Mouse (Mus musculus) inflammation-experienced regulatory T-cells, adult 6 months (primary cell): ENCODE results near the gene Gga2. TPM values are rescaled to one million over a fixed set of nuclear protein-coding genes. Genes with fewer than 3 reads are reported as not detected.
A peak's percentile ranks its signal among the peaks of the same experiment; 100 is the strongest.

Experiments
- ATAC-seq: one replicate; pipeline ENCODE4 v1.8.0; 2017
- polyA plus RNA-seq, 3 experiments: library from polyadenylated mRNA; unstranded; fragments of 100-300 nt; shearing (Covaris generic); gene quantifications; one replicate each; pipeline ENCODE4 v1.2.1; 2017

Gga2 gene
- 1 to 10 TPM in 2 of 3 experiments, under 1 TPM in 1; 0.92 to 1.6 (median 1.1) TPM for polyA plus RNA-seq

- peak; percentile 87 for ATAC-seq
Measured at GRCm38 (mm10) chr7:122020667-122021354, at the start of gene Gga2. Gga2 (minus strand) TSS chr7:122021222.

DNA sequence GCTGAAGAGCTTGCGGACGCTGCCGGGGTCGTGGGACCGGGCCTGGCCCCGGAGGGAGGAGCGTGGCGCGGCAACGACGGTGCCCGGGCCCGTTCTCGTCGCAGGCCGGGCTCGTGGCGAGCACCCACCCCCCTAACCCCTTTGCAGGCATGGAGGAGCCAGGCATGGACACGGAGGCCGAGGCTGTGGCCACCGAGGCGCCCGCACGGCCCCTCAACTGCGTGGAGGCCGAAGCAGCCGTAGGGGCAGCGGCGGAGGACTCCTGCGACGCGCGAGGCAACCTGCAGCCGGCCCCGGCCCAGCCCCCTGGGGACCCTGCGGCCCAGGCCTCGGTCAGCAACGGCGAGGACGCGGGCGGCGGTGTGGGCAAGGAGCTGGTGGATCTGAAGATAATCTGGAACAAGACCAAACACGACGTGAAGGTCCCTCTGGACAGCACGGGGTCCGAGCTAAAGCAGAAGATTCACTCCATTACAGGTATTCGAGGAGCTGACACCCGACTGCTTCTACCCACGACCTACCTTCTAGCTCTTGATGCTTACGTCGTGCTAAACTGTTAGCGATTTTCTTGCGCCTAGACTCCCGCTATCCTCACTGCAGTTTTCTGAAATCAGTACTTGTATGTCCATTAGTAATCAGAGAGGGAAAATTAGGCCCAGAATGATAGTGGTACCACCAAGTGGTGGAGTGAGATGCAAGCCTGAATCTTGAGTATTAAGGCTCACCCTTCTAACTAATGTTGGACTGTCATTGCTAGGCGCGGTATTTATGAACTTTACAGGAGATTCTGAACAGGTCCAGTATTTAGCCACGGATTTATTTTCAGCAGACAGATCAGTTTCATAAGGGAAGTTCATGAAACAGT, 46.7 kb upstream of the Gga2 start:
- ATAC-seq: no peak

DNA sequence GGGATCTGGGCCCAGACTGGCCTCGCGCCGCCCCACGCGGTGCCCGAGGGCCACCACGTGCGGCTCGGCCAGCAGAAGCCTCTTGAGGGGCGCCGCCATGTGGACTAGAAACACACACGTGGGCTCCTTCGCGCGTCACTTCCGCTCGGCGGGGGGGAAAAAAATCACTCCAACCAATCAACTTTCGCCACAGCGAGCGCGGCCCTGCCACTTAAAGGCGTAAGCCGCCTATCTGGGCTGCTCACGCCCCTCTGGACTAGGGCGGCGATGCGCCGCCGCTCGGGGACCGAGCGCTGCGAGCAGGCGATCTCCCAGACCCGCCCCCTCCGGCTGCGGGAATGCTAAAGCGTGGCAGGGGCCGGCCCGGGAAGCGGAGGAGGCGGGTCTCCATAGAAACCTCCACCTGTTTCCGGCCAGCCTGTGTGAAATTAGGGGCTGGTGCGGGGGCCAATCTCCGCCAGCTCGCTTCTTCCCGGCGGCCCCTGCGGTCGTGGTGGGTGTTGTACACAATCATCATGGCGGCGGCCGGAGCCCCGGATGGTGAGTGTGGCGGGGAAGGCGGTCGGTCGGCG, 46.0 kb upstream of the Gga2 start, which contains the start of the genes Ubfd1 and Ears2:
Gene Ubfd1, plus strand, starts transcription at position 231 of the 572 bp plus-strand sequence.
Gene Ears2, minus strand, starts transcription at position 319 of the 572 bp plus-strand sequence.
- peak; percentile 88 for ATAC-seq

GRCm38 (mm10) chr7:122066102-122066944, 45.3 kb upstream of the Gga2 start:
- peak; percentile 49 for ATAC-seq

DNA sequence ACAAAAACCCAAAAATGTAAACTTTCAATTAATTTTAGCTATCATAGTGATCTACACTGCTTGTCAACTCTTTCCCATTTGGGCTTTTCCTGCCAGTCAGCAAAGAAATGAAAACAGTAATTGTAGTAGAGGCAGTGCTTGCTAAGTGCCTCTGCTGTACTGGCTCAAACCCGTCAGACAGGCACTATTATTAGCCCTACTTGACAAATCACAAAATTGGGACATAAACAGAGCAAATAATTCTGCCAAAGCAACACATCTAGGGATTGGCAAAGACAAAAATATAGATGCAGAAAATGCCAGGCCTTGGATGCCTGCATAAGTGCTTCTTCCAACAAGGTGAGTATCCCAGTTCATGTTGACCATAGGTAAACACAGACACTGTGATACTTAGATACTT, 44.6 kb upstream of the Gga2 start:
- no peak for ATAC-seq

GRCm38 (mm10) chr7:122056633-122057032, 35.6 kb upstream of the Gga2 start:
- no peak for ATAC-seq

DNA sequence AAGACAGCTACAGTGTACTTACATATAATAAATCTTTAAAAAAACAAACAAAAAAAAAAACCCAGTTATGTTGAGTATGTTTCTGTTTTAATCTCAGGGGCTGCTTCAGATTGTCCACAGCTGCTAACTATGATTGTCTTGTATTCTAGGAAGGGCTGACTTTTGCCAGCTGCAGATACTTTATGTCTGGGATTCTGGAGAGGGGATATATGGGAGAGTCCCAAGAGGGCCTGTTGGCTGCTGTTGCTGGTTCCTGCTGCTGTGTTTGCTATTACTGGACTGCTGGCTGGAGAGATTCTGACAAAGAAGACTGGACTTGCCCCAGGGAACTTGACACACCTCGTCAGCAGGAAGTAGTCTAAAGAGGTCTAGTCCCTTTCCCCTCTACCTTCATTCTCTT, 29.8 kb upstream of the Gga2 start:
- ATAC-seq: no peak

DNA sequence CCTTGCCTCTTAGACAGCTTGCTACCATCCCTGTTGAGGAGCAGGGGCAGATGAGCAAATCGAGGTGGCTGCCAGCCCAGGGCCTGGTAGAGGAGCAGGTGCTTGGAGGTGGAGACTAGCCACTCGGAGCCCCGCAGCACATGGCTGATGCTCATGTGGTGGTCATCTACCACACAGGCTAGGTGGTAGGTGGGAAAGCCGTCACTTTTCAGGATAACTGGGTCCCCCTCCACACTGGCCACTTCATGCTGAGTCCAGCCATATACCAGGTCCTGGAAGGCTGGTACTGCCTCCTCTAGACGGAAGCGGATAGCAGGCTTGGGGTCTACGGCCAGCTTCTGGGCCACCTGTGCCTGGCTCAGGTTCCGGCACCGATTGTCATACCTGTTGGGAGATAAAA, 27.2 kb upstream of the Gga2 start:
- ATAC-seq: no peak

DNA sequence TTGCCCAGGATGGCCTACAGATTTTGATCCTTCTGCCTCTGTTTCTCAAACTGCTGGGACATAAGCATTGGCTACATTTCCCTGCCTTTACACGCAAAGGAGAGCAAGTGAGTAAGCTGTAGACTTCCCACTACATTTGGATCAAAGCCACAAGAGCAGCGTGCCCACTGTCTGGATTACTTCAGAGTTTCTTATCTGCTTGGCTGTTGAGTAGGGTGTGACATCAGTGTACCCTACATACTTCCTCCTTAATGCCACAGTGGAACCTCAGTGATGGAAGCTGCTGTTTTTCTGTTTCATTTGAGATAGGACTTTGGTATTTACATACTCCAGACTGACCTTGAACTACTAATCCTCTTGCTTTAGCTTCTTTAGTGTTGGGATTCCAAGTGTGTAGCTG, 25.8 kb upstream of the Gga2 start:
- no peak for ATAC-seq

DNA sequence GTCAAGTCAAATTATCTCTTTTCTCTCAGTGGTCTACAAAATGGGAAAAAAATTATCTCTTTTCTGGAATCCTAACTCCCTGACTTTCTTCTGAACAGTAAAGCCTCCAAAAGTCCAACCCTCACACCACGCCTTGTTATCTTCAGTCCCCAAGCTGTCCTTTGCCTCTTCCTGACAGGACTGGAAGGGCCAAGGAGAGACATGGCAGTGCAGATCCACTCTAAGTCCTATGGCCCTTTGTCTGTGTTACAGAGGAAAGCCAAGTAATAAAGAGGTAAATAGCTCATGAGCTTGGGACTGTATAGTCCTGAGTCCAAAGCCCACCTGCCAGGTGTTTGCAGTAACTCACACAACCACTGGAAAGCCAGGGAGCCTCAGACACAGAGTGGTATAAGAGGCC, 24.7 kb upstream of the Gga2 start:
- ATAC-seq: no peak

GRCm38 (mm10) chr7:122045181-122045634, 24.2 kb upstream of the Gga2 start:
- ATAC-seq: no peak

GRCm38 (mm10) chr7:122044106-122044505, 23.1 kb upstream of the Gga2 start:
- ATAC-seq: no peak

DNA sequence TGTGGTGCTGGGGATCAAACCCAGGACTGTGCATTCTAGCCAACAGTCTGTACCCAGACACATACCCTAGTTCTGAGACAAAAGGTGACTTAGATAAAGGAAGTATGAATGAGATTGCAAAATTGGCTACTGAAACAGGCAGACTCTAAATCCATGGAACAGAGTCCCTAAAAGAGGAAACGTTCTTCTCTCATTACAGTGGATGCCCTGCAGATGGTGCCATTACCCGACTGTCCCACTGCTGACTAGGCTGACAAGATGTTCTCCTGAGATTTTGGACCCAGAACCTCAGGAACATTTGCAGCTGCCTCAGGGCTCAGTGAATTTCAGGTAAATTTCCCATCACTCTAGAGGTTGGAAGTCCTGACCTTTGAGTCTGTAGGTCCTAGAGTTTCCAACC, 13.3 kb upstream of the Gga2 start:
- no peak for ATAC-seq

- ATAC-seq: no peak
Measured at GRCm38 (mm10) chr7:122033371-122033770, 12.3 kb upstream of the Gga2 start.

GRCm38 (mm10) chr7:122022131-122022530, 1.1 kb upstream of the Gga2 start:
- no peak for ATAC-seq

DNA sequence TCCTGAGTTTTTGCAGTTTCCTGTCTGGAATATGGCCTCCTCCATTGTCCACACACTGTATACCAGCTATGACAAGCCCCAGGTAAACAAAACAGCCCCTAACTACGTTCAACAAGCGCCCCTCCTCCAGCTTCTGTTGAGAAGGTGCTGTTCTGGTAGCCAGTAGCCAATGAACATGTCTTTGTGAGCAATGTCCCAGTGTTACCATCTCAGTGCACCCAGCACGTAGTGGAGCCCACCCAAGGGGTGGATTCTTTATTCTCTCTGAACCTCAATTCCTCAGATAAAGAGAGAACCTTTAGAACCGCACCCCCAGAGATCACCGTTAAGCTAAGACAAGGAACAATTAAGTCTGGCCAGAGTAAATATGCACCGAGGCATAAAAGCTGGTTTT, 752 bp downstream of the Gga2 start:
- ATAC-seq: no peak

DNA sequence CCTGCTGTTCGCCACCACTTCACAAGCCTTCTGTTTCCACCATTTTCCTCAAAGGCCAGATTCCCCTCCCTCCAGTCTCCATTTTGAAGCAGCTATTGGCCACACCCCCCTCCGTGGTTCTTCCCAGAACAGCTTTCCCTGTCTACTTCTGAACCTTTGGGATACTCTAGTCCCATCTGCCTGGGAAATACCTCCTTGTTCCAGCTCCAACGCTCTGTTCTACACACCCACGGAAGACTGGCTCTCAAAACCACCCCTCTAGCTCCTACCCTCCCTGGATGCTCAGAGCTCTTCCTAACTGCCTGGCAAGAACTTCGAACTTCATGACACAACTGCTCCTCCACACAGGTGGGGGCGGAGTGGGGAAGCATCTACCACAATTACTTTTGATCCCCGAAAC, 2.0 kb downstream of the Gga2 start:
- no peak for ATAC-seq

DNA sequence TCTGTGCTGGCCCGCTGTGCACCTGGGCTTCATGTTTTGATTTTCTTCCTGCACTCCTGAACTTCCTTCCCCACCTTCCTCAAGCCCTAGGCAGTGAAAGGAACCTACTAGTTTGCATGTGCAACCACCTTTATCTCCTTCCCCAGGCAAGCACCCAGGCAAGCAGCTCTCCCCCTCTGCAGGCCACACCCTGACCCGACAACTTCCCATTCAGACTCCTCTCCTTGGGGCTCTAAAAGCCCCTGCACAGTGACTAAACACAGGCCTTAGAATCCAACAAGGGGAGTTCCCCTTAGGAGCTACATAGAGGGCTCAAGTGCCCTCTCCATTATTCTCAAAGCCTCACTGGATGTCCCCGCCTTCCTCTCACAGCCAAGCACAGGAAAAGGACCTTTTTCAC, 2.8 kb downstream of the Gga2 start:
- ATAC-seq: no peak

DNA sequence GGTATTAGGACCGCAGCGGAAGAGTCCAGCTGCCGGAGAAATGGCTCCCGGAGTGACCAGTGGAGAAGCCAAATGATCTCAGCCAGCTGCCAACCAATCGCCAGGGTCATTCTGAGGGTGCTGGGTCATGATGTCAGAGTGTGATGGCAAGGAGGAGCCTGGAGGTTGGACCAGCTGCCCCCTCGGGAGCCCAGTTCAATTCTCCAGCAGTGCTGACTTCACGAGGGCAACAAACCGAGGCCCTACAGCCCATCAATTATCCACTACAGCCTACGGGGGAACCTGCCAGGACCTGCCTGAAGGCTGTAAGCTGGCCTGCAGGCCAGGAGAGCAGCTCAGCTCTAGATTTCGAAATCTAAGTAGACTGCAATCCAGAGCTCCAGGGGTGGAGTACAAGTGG, 5.3 kb downstream of the Gga2 start:
- no peak for ATAC-seq

DNA sequence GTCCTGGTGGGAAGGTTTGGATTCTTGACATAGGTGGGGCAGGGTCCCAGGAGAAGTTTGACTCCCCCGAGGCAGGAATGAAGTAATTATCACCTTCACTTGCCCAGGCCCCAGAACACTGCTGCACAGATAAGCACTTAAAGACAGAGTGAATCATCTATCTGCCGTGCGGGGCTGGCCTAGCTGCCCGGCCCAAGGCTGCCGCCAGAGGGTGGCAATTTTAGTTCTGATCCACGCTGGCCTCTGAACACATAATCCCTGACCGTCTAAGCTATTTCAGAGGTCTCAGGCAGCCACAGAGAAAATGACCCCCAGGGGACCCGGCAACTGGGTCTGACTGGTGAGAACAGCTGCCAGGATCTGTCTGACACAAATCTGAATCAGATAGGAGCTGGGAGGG, 5.9 kb downstream of the Gga2 start:
- no peak for ATAC-seq

DNA sequence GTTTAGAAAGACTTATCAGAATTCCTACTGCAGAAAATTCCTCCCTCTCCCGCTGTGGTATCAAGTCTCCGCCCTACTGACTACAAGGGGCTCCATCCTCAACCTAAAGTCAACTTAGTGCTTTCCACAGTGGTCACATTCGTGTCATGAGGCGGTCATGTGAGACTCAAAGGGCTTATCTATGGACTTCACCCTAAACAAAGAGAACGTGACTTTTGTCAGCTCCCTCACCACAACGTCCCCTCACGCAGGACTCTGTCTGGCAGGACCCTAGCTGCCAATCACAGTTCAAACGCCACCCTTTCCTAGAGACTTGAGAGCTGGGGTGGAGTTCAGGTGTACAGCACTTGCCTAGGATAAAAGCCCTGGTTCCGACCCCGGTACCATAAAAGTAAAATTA, 8.1 kb downstream of the Gga2 start:
- ATAC-seq: no peak

DNA sequence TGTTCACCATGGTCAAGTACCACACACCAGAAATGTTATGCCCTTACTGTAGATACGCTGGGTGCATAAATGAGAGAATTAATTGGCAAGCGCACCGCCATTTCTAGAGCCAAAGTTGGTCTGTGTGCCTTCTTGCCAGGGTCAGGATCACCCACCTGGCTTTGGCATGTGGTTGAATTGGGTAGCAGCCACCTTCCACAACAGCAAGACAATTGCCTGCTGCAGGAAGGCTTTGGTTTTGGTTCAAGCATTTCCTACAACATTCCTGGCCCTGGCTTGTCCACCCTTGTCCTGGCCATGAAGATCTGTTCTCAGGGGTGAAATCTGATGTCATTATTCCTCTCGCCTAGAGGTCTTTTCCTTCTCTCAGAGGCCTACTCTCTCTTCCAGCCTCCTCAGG, 8.7 kb downstream of the Gga2 start:
- ATAC-seq: no peak

DNA sequence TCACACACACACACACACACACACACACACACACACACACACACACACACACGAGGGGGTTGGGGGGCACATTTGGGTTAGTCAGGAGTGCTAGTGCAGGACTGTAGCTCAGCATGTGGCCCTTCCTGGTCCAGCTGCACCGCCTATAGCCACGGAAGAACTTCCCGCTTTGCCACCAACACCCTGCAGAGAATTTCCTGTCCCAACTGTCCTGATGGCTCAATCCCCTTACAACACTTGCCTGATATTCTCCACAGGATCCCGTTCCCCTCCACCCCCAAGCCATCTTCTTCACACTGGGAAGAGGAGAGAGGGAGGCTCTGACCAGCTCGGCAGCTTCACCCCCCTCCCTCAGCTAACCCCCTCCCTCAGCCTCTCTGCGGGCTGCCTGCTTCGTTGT, 20.6 kb downstream of the Gga2 start:
- ATAC-seq: no peak
